Mouse (Mus musculus): ENCODE measurements at regions not wholly inside any gene's neighbourhood (a gene's known extent, or its start where the extent isn't known, plus 50 kb on each side); places are given as distances from the start of the nearest gene placed in this dataset.

- 73% methylated on average over 2 of the region's 2 CpGs for WGBS
- no peaks in the 10 kb centered on the region for H3K36me3 ChIP-seq (ENCODE audit: control insufficient read depth, insufficient read depth)
- no peak overlapping the region for H3K27ac ChIP-seq (ENCODE audit: low read length)
- H3K9me3 ChIP-seq (replicated peaks; ENCODE audit: control insufficient read depth, low read length), result 0 out of 2 replicates have a peak, but pooled peaks cover 4% of the 10 kb centered on the region
- no peak overlapping the region for H3K9ac ChIP-seq (ENCODE audit: low read length)
- H3K4me1 ChIP-seq (ENCODE audit: control insufficient read depth, insufficient read depth, low read length), result no peaks in the 10 kb centered on the region
- no peaks in the 10 kb centered on the region for H3K27me3 ChIP-seq (ENCODE audit: control insufficient read depth, insufficient read depth, low read length)
- H3K4me3 ChIP-seq (ENCODE audit: low read length), result no peak overlapping the region
- H3K4me2 ChIP-seq (ENCODE audit: low read depth, low read length), result no peak overlapping the region
- ATAC-seq (replicated peaks; ENCODE audit: extremely low read depth, insufficient read depth, low FRiP score), result no peak
Measured at GRCm38 (mm10) chr10:44901203-44901602, 165.8 kb upstream of the Prep start.

- H3K9ac ChIP-seq (ENCODE audit: low read length), result no peak overlapping the region
- no peak overlapping the region for H3K27ac ChIP-seq (ENCODE audit: low read length)
- 51% methylated on average over 6 of the region's 6 CpGs for WGBS
- H3K27me3 ChIP-seq (ENCODE audit: control insufficient read depth, insufficient read depth, low read length), result no peaks in the 10 kb centered on the region
- H3K4me1 ChIP-seq (ENCODE audit: control insufficient read depth, insufficient read depth, low read length), result no peaks in the 10 kb centered on the region
- no peak for ATAC-seq (replicated peaks; ENCODE audit: extremely low read depth, insufficient read depth, low FRiP score)
- no peak overlapping the region for H3K4me2 ChIP-seq (ENCODE audit: low read depth, low read length)
- H3K36me3 ChIP-seq (ENCODE audit: control insufficient read depth, insufficient read depth), result no peaks in the 10 kb centered on the region
- H3K9me3 ChIP-seq (replicated peaks; ENCODE audit: control insufficient read depth, low read length), result no peaks in the 10 kb centered on the region
- H3K4me3 ChIP-seq (ENCODE audit: low read length), result no peak overlapping the region
Measured at GRCm38 (mm10) chr10:44892124-44892523, 174.9 kb upstream of the Prep start.

DNA sequence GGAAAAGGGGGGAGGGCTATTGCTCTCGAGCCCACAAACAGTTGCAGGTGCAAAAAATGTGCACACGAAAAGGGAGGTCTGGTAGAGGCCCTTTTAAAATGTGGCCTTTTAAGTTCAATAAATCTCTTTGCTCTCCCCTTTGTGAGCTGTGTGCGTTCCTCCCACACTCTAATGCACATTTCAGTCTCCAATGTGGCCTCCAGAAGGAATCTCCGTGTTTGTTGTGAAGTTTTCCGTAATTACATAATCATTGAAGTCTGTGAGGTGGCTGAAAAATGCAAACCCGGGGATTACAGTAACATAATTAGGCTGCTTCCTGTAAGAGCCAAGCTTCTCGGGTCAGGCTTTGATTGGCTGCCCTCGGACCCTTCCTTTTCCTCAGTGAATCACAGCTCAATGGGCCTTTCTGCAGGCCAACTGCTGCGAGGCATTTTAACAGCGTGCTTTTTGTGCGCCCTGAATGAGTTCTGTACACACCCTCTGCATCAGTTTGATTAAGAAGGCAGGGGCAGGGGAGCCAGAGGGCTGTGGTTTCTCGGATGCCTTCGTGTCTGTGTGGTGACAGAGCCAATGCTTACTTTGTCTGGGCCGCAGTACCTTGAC is 179.8 kb upstream of the Prep start:
- no peak overlapping the region for H3K27ac ChIP-seq (ENCODE audit: low read length)
- H3K36me3 ChIP-seq (ENCODE audit: control insufficient read depth, insufficient read depth), result no peaks in the 10 kb centered on the region
- no peak overlapping the region for H3K4me3 ChIP-seq (ENCODE audit: low read length)
- H3K27me3 ChIP-seq (ENCODE audit: control insufficient read depth, insufficient read depth, low read length), result no peaks in the 10 kb centered on the region
- ATAC-seq (replicated peaks; ENCODE audit: extremely low read depth, insufficient read depth, low FRiP score), result no peak
- no peaks in the 10 kb centered on the region for H3K4me1 ChIP-seq (ENCODE audit: control insufficient read depth, insufficient read depth, low read length)
- no peak overlapping the region for H3K9ac ChIP-seq (ENCODE audit: low read length)
- WGBS, result 54% methylated on average over 14 of the region's 14 CpGs
- no peaks in the 10 kb centered on the region for H3K9me3 ChIP-seq (replicated peaks; ENCODE audit: control insufficient read depth, low read length)
- H3K4me2 ChIP-seq (ENCODE audit: low read depth, low read length), result no peak overlapping the region

GRCm38 (mm10) chr10:44881967-44882366 is 185.0 kb upstream of the Prep start:
- no peak overlapping the region for H3K4me2 ChIP-seq (ENCODE audit: low read depth, low read length)
- no peaks in the 10 kb centered on the region for H3K36me3 ChIP-seq (ENCODE audit: control insufficient read depth, insufficient read depth)
- H3K9me3 ChIP-seq (replicated peaks; ENCODE audit: control insufficient read depth, low read length), result no peaks in the 10 kb centered on the region
- H3K9ac ChIP-seq (ENCODE audit: low read length), result no peak overlapping the region
- no peak overlapping the region for H3K27ac ChIP-seq (ENCODE audit: low read length)
- 74% methylated on average over 2 of the region's 2 CpGs for WGBS
- ATAC-seq (replicated peaks; ENCODE audit: extremely low read depth, insufficient read depth, low FRiP score), result no peak
- no peaks in the 10 kb centered on the region for H3K4me1 ChIP-seq (ENCODE audit: control insufficient read depth, insufficient read depth, low read length)
- no peak overlapping the region for H3K4me3 ChIP-seq (ENCODE audit: low read length)
- no peaks in the 10 kb centered on the region for H3K27me3 ChIP-seq (ENCODE audit: control insufficient read depth, insufficient read depth, low read length)

- H3K27me3 ChIP-seq (ENCODE audit: control insufficient read depth, insufficient read depth, low read length), result no peaks in the 10 kb centered on the region
- WGBS, result 88% methylated on average over 9 of the region's 9 CpGs
- H3K9me3 ChIP-seq (replicated peaks; ENCODE audit: control insufficient read depth, low read length), result no peaks in the 10 kb centered on the region
- no peak overlapping the region for H3K4me3 ChIP-seq (ENCODE audit: low read length)
- H3K4me2 ChIP-seq (ENCODE audit: low read depth, low read length), result no peak overlapping the region
- no peaks in the 10 kb centered on the region for H3K36me3 ChIP-seq (ENCODE audit: control insufficient read depth, insufficient read depth)
- H3K9ac ChIP-seq (ENCODE audit: low read length), result no peak overlapping the region
- H3K4me1 ChIP-seq (ENCODE audit: control insufficient read depth, insufficient read depth, low read length), result no peaks in the 10 kb centered on the region
- no peak for ATAC-seq (replicated peaks; ENCODE audit: extremely low read depth, insufficient read depth, low FRiP score)
- H3K27ac ChIP-seq (ENCODE audit: low read length), result no peak overlapping the region
Measured at GRCm38 (mm10) chr10:44877076-44877663, 189.8 kb upstream of the Prep start.

GRCm38 (mm10) chr10:44873642-44874285 is 193.2 kb upstream of the Prep start:
- no peaks in the 10 kb centered on the region for H3K36me3 ChIP-seq (ENCODE audit: control insufficient read depth, insufficient read depth)
- H3K9me3 ChIP-seq (replicated peaks; ENCODE audit: control insufficient read depth, low read length), result no peaks in the 10 kb centered on the region
- H3K4me3 ChIP-seq (ENCODE audit: low read length), result no peak overlapping the region
- H3K27ac ChIP-seq (ENCODE audit: low read length), result no peak overlapping the region
- WGBS, result 84% methylated on average over 5 of the region's 5 CpGs
- no peaks in the 10 kb centered on the region for H3K4me1 ChIP-seq (ENCODE audit: control insufficient read depth, insufficient read depth, low read length)
- no peak for ATAC-seq (replicated peaks; ENCODE audit: extremely low read depth, insufficient read depth, low FRiP score)
- no peak overlapping the region for H3K4me2 ChIP-seq (ENCODE audit: low read depth, low read length)
- H3K27me3 ChIP-seq (ENCODE audit: control insufficient read depth, insufficient read depth, low read length), result no peaks in the 10 kb centered on the region
- H3K9ac ChIP-seq (ENCODE audit: low read length), result no peak overlapping the region

DNA sequence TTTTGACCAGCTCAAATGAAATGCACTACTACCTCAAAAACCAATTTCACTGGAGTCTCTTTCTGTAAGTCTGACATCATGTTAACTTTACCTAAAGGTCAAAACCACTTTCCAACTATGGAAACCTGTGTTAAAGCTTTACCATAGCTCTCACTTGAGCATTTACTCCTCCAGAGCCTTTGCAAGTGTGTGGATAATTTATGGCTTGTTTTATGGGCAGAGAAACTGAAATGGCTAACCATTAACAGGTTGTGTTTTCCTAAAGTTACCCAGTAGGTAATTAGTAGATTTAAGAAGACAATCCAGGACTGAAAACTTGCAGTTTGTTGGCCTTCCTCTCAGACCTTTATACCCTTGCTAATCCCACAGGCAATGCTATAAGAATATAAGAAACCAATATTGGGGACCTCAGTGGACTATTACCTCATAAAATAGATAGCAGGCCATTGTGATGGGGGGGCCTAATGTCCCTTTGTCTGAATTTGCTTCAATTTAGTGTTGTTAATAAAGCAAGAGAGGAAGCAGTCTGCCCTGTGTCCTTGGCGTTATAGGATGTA is 202.7 kb upstream of the Prep start:
- Histone ChIP-seq H3K36me3 (ENCODE audit: control insufficient read depth, insufficient read depth) (no peaks in the 10 kb centered on the region), H3K27ac (ENCODE audit: low read length) (no peak overlapping the region), H3K9me3 (replicated peaks; ENCODE audit: control insufficient read depth, low read length) (peaks cover 4% of the 10 kb centered on the region), H3K27me3 (ENCODE audit: control insufficient read depth, insufficient read depth, low read length) (no peaks in the 10 kb centered on the region), H3K9ac (ENCODE audit: low read length) (no peak overlapping the region), H3K4me1 (ENCODE audit: control insufficient read depth, insufficient read depth, low read length) (no peaks in the 10 kb centered on the region), H3K4me3 (ENCODE audit: low read length) (no peak overlapping the region), H3K4me2 (ENCODE audit: low read depth, low read length) (no peak overlapping the region)
- 77% methylated on average over 1 of the region's 1 CpGs for WGBS
- ATAC-seq (replicated peaks; ENCODE audit: extremely low read depth, insufficient read depth, low FRiP score), result no peak

DNA sequence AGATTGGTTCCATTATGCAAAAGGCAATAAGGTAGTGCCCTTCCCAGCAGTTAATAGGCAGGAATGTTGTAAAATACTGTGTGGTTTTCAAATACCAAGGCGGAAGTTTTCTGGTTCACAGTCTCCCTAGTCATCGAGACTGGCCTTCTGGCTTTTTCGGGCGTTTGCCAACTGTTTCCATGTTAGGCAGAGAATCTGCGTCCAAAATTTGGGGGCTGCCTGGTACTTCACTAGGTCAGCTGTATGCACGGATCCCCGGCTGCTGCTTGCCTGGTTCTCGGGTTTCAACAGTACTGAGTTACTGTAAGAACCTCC is 204.7 kb upstream of the Prep start:
- no peak overlapping the region for H3K27ac ChIP-seq (ENCODE audit: low read length)
- H3K36me3 ChIP-seq (ENCODE audit: control insufficient read depth, insufficient read depth), result no peaks in the 10 kb centered on the region
- no peak overlapping the region for H3K4me3 ChIP-seq (ENCODE audit: low read length)
- no peak overlapping the region for H3K4me2 ChIP-seq (ENCODE audit: low read depth, low read length)
- 76% methylated on average over 8 of the region's 8 CpGs for WGBS
- H3K9me3 ChIP-seq (replicated peaks; ENCODE audit: control insufficient read depth, low read length), result peaks cover 1% of the 10 kb centered on the region
- no peak overlapping the region for H3K9ac ChIP-seq (ENCODE audit: low read length)
- ATAC-seq (replicated peaks; ENCODE audit: extremely low read depth, insufficient read depth, low FRiP score), result no peak
- no peaks in the 10 kb centered on the region for H3K4me1 ChIP-seq (ENCODE audit: control insufficient read depth, insufficient read depth, low read length)
- H3K27me3 ChIP-seq (ENCODE audit: control insufficient read depth, insufficient read depth, low read length), result no peaks in the 10 kb centered on the region

- Histone ChIP-seq H3K36me3 (ENCODE audit: control insufficient read depth, insufficient read depth) (no peaks in the 10 kb centered on the region), H3K4me1 (ENCODE audit: control insufficient read depth, insufficient read depth, low read length) (no peaks in the 10 kb centered on the region), H3K9ac (ENCODE audit: low read length) (no peak overlapping the region), H3K27me3 (ENCODE audit: control insufficient read depth, insufficient read depth, low read length) (no peaks in the 10 kb centered on the region), H3K27ac (ENCODE audit: low read length) (peak overlapping the region; percentile 38; the same call in 1 of the 2 replicates), H3K4me3 (ENCODE audit: low read length) (no peak overlapping the region), H3K9me3 (replicated peaks; ENCODE audit: control insufficient read depth, low read length) (no peaks in the 10 kb centered on the region), H3K4me2 (ENCODE audit: low read depth, low read length) (no peak overlapping the region)
- 0 out of 2 replicates have a peak, but pooled peaks have one; percentile 41 for ATAC-seq (replicated peaks; ENCODE audit: extremely low read depth, insufficient read depth, low FRiP score)
- WGBS, result 47% methylated on average over 10 of the region's 10 CpGs
Measured at GRCm38 (mm10) chr10:44861671-44862359, 205.2 kb upstream of the Prep start.
